Mouse (Mus musculus) embryonic facial prominence, embryonic 14.5 days (tissue): ENCODE results near the gene Psmd13. TPM values are rescaled to one million over a fixed set of nuclear protein-coding genes. Genes with fewer than 3 reads are reported as not detected.

Experiments
- ATAC-seq: fragments of 200-750 bp; cut with Nextera tagmentation; 2 replicates; pipeline ENCODE4 v1.8.0; 2017; ENCODE audit warnings: low read depth, moderate number of reproducible peaks, moderate TSS enrichment
- DNase-seq: peaks from one replicate; pipeline ENCODE4 v3.0.0-alpha.2; 2015; ENCODE audit warnings: low spot score
- H3K27ac ChIP-seq: fragments of 300-500 bp; sonication (generic); replicated peaks from 2 replicates; pipeline ENCODE4 v1.5.1; 2014; ENCODE audit warnings: low read depth, mild to moderate bottlenecking, low read length, moderate library complexity
- H3K27me3 ChIP-seq: fragments of 300-500 bp; sonication (generic); replicated peaks from 2 replicates; pipeline ENCODE4 v1.6.1; 2014; ENCODE audit warnings: low read length; ENCODE audit not compliant: control insufficient read depth, insufficient read depth
- H3K36me3 ChIP-seq: fragments of 300-500 bp; sonication (generic); 2 replicates; pipeline ENCODE4 v1.6.1; 2014; ENCODE audit warnings: low read length, mixed read lengths; ENCODE audit not compliant: control insufficient read depth, insufficient read depth
- H3K4me1 ChIP-seq: fragments of 300-500 bp; sonication (generic); 2 replicates; pipeline ENCODE4 v1.6.1; 2014; ENCODE audit warnings: antibody characterized with exemption, low read length; ENCODE audit not compliant: control insufficient read depth, insufficient read depth
- H3K4me2 ChIP-seq: fragments of 300-500 bp; sonication (generic); 2 replicates; pipeline ENCODE4 v1.6.1; 2014; ENCODE audit warnings: low read depth, mild to moderate bottlenecking, low read length, moderate library complexity, mixed read lengths
- H3K4me3 ChIP-seq: fragments of 300-500 bp; sonication (generic); 2 replicates; pipeline ENCODE4 v1.5.1; 2014; ENCODE audit warnings: low read depth, mild to moderate bottlenecking, low read length
- H3K9ac ChIP-seq: fragments of 300-500 bp; sonication (generic); 2 replicates; pipeline ENCODE4 v1.6.1; 2014; ENCODE audit warnings: low read depth, mild to moderate bottlenecking, low read length, moderate library complexity, mixed read lengths
- H3K9me3 ChIP-seq: fragments of 300-500 bp; sonication (generic); 2 replicates; pipeline ENCODE4 v1.6.1; 2016; ENCODE audit warnings: low read length; ENCODE audit not compliant: control insufficient read depth
- WGBS: fragments of 180-500 bp; shearing (Covaris S2); extraction: QIAGEN DNeasy Blood & Tissue Kit; methylation state at CpG from one replicate; pipeline ENCODE4 v1.1.7; 2014; 5-methylcytosine and 5-hydroxymethylcytosine counted together
- polyA plus RNA-seq: library from polyadenylated mRNA; unstranded; fragments of >200 nt; fragmentation: Nextera tagmentation; extraction: Ambion mirVana; gene quantifications from 2 replicates; pipeline ENCODE4 v1.2.1, GENCODE M21; 2014

Gene Psmd13
- polyA plus RNA-seq, 1 experiment from 2014 or later, result 127 TPM

GRCm38 (mm10) chr7:140907697-140908096, 25.9 kb downstream of the Psmd13 start:
- Histone ChIP-seq H3K4me2 (no peak overlapping the region), H3K9me3 (no peaks in the 10 kb centered on the region), H3K36me3 (no peaks in the 10 kb centered on the region), H3K4me1 (no peaks in the 10 kb centered on the region), H3K9ac (no peak overlapping the region), H3K27ac (no peak overlapping the region), H3K27me3 (no peaks in the 10 kb centered on the region), H3K4me3 (no peak overlapping the region)
- ATAC-seq, result no peak
- DNase-seq, result no peak
- 79% methylated on average over 7 of the region's 7 CpGs for WGBS

- Histone ChIP-seq H3K9ac (0 out of 2 replicates have a peak overlapping the region, but pooled peaks have one; percentile 55), H3K4me3 (0 out of 2 replicates have a peak overlapping the region, but pooled peaks have one; percentile 44), H3K9me3 (no peaks in the 10 kb centered on the region), H3K27ac (no peak overlapping the region), H3K4me2 (peak overlapping the region; percentile 89; the same call in 1 of the 2 replicates), H3K4me1 (no peaks in the 10 kb centered on the region), H3K36me3 (no peaks in the 10 kb centered on the region), H3K27me3 (no peaks in the 10 kb centered on the region)
- WGBS, result 52% methylated on average over 7 of the region's 7 CpGs
- ATAC-seq (no peak), DNase-seq (no peak)
Observed at GRCm38 (mm10) chr7:140908181-140908580, 26.4 kb downstream of the Psmd13 start.

- H3K4me3 ChIP-seq, result peak overlapping the region; percentile 44
- H3K27ac ChIP-seq, result no peak overlapping the region
- peak overlapping the region; percentile 89 for H3K4me2 ChIP-seq
- WGBS, result 3% methylated on average over 19 of the region's 19 CpGs
- peak overlapping the region; percentile 55; the same call in 1 of the 2 replicates for H3K9ac ChIP-seq
- peak; percentile 85 for DNase-seq
- no peaks in the 10 kb centered on the region for H3K36me3 ChIP-seq
- peak; percentile 82 for ATAC-seq
- H3K9me3 ChIP-seq, result no peaks in the 10 kb centered on the region
- H3K4me1 ChIP-seq, result no peaks in the 10 kb centered on the region
- no peaks in the 10 kb centered on the region for H3K27me3 ChIP-seq
Observed at GRCm38 (mm10) chr7:140908634-140909107, 26.9 kb downstream of the Psmd13 start.

GRCm38 (mm10) chr7:140912293-140912692, 30.5 kb downstream of the Psmd13 start:
- ATAC-seq (no peak), DNase-seq (no peak)
- H3K27ac ChIP-seq, result no peak overlapping the region
- no peaks in the 10 kb centered on the region for H3K27me3 ChIP-seq
- H3K36me3 ChIP-seq, result no peaks in the 10 kb centered on the region
- no peak overlapping the region for H3K9ac ChIP-seq
- H3K4me1 ChIP-seq, result no peaks in the 10 kb centered on the region
- 60% methylated on average over 3 of the region's 3 CpGs for WGBS
- no peaks in the 10 kb centered on the region for H3K9me3 ChIP-seq
- no peak overlapping the region for H3K4me3 ChIP-seq
- H3K4me2 ChIP-seq, result no peak overlapping the region

GRCm38 (mm10) chr7:140912846-140913482, 31.2 kb downstream of the Psmd13 start:
- no peaks in the 10 kb centered on the region for H3K9me3 ChIP-seq

DNA sequence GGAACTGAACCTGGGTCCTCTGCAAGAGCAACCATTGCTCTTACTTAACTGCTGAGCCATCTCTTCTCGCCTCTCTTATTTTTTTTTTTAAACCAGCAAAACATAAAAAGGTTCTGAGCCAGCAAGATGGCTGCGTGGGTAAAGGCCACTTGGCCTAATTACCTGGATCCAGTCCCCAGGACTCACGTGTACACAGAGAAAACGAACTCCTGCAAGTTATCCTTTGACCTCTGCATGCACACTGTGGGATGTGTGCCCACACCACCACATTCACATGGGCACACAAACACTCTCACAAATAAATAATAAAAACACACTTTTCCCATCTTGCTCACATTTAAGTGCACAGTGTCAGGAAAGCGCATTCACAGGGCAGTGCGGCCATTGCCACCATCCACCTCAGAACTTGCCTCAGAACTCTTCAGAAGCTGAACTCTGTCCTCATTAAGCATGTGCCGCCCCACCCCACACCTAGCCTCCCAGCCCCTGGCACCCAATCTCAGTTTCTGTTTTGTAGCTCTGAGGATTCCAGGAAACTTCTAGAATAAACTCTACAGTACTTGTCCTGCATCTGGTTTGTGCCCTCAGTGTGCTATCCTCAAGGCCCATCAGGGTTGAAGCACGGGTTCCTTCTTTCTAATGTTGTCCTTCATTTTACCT, 32.4 kb downstream of the Psmd13 start:
- Histone ChIP-seq H3K27me3 (peaks cover 3% of the 10 kb centered on the region), H3K4me1 (no peaks in the 10 kb centered on the region), H3K4me2 (no peak overlapping the region), H3K36me3 (no peaks in the 10 kb centered on the region), H3K9me3 (no peaks in the 10 kb centered on the region), H3K9ac (no peak overlapping the region), H3K27ac (no peak overlapping the region), H3K4me3 (no peak overlapping the region)
- 80% methylated on average over 8 of the region's 8 CpGs for WGBS
- ATAC-seq (no peak), DNase-seq (no peak)

More at GRCm38 (mm10) chr7:140912846-140913482, 31.2 kb downstream of the Psmd13 start:
- ATAC-seq (no peak), DNase-seq (no peak)
- H3K4me1 ChIP-seq, result no peaks in the 10 kb centered on the region
- no peaks in the 10 kb centered on the region; the same call in 1 of the 2 replicates for H3K27me3 ChIP-seq
- no peak overlapping the region for H3K4me3 ChIP-seq
- H3K27ac ChIP-seq, result no peak overlapping the region
- H3K4me2 ChIP-seq, result no peak overlapping the region
- no peaks in the 10 kb centered on the region for H3K36me3 ChIP-seq
- no peak overlapping the region for H3K9ac ChIP-seq
- 59% methylated on average over 5 of the region's 5 CpGs for WGBS

GRCm38 (mm10) chr7:140919911-140920310, 38.1 kb downstream of the Psmd13 start:
- no peak overlapping the region for H3K4me2 ChIP-seq
- DNase-seq (no peak), ATAC-seq (no peak)
- H3K9me3 ChIP-seq, result no peaks in the 10 kb centered on the region
- no peak overlapping the region for H3K4me3 ChIP-seq
- H3K27ac ChIP-seq, result no peak overlapping the region
- no peak overlapping the region for H3K9ac ChIP-seq
- WGBS, result 75% methylated on average over 4 of the region's 4 CpGs
- peaks cover 9% of the 10 kb centered on the region for H3K4me1 ChIP-seq
- H3K27me3 ChIP-seq, result peaks cover 59% of the 10 kb centered on the region
- H3K36me3 ChIP-seq, result no peaks in the 10 kb centered on the region

DNA sequence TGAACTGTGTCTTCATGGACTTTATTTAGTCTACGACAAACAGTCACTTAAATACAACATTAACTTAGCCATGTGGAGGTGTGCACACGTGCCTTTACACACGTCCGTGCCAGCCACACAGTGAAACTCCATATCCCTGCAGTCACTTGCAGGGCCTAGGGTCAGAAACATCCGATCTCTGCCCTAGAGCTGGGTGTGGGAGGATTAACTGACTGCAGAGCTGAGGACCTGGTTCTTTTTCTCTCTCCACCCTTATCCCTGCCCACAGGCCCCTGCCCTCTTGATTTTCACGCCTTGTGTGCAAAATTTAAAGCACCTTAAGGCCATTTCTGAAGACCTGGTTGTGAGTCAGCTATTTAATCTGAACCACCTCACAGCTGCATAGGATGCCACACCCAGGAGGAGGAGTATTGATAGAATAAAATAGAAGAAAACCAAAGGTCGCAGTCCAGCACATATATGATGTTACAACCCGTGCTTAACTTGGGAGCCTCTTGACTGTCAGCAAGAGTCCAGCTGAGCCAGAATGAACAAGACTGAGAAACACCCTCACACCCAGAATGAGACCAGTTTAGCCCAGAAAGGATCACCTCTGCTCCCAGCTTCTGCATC, 38.8 kb downstream of the Psmd13 start, which contains the start of gene Nlrp6:
Gene Nlrp6, plus strand, starts transcription at position 485 of the 612 bp plus-strand sequence.
- 69% methylated on average over 8 of the region's 8 CpGs for WGBS
- H3K27me3 ChIP-seq, result peaks cover 63% of the 10 kb centered on the region

More for the DNA sequence above, 38.8 kb downstream of the Psmd13 start, which contains the start of gene Nlrp6:
- H3K27ac ChIP-seq, result no peak within 1 kb of the TSS
- H3K4me3 ChIP-seq, result 0 out of 2 replicates have a peak within 1 kb of the TSS, but pooled peaks have one; percentile 39
- ATAC-seq (no peak), DNase-seq (no peak)
- H3K9ac ChIP-seq, result no peak within 1 kb of the TSS
- H3K4me2 ChIP-seq, result no peak within 1 kb of the TSS
- H3K36me3 ChIP-seq, result no peaks in the 10 kb centered on the region
- H3K4me1 ChIP-seq, result peaks cover 9% of the 10 kb centered on the region
- no peaks in the 10 kb centered on the region for H3K9me3 ChIP-seq
